Mouse (Mus musculus): ENCODE measurements around the gene Olfr680-ps1. TPM values are rescaled to one million over a fixed set of nuclear protein-coding genes. Genes with fewer than 3 reads are reported as not detected.
"Not testable (repeated sequence)": the region's sequence is repeated elsewhere in the genome, so short reads cannot be mapped to it uniquely, and the experiment has no call there.

Olfr680-ps1 gene
- polyA plus RNA-seq (2012; rRNA removed), result not detected in 2 replicates

DNA sequence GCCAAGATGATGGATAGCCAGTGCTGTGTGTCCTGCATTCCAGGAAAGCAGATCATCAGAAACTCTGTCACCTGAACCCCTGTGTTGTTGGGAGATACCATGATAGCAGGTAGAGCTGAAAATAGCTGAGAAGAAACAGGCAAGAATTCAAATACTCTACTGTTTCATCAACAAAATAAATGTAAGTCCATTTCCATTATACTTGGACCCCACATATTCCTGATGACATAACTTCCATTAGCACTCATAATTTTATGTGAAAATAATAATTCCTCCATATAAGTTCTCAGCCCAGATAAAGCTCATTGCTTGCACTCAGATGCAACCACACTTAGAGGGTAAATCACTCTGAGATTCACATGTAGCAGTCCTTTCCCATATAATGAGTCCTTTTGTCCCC, at the start of gene Olfr680-ps1:
TSS of gene Olfr680-ps1 (minus strand) at position 101 of the 400 bp plus-strand sequence.
- not testable (repeated sequence) for H3K4me1 ChIP-seq (ENCODE audit: control insufficient read depth, insufficient read depth, insufficient read length, low read length); H3K27me3 ChIP-seq (ENCODE audit: control insufficient read depth, insufficient read depth, low read length); H3K36me3 ChIP-seq (ENCODE audit: control insufficient read depth, insufficient read depth, low read length); H3K27ac ChIP-seq (ENCODE audit: insufficient read depth, low read depth, low read length); H3K4me3 ChIP-seq (ENCODE audit: low read depth, low read length)

DNA sequence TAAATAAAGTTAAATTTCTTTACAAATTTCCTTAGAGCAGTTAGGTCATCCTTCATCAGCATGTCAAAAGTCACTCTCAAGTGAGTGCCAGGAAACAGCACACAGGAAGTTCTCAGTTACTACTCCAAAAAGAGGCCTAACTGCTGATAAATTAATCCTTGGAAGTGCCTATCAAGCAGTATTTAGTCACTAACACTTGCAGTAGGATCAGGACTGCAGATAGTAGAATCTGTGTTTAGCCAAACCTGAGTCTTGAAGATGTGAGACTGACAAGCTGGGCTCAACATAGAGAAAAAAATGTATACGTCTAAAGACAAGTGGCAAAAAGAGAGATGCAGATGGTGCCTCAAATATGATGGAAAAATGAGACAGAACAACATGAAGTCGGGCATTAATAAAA, 48.7 kb upstream of the Olfr680-ps1 start:
- TF ChIP-seq POLR2A (IDR thresholded peaks at IDR 0.05; ENCODE audit: low read depth, low read length), result no peak
- no peaks in the 10 kb centered on the region for H3K27me3 ChIP-seq (ENCODE audit: control insufficient read depth, insufficient read depth, low read length)
- H3K4me3 ChIP-seq (ENCODE audit: low read depth, low read length), result no peak overlapping the region
- H3K36me3 ChIP-seq (ENCODE audit: control insufficient read depth, insufficient read depth, low read length), result no peaks in the 10 kb centered on the region
- no peak overlapping the region for H3K27ac ChIP-seq (ENCODE audit: insufficient read depth, low read depth, low read length)
- WGBS, result 72% methylated on average over 2 of the region's 2 CpGs
- H3K4me1 ChIP-seq (ENCODE audit: control insufficient read depth, insufficient read depth, insufficient read length, low read length), result no peaks in the 10 kb centered on the region

DNA sequence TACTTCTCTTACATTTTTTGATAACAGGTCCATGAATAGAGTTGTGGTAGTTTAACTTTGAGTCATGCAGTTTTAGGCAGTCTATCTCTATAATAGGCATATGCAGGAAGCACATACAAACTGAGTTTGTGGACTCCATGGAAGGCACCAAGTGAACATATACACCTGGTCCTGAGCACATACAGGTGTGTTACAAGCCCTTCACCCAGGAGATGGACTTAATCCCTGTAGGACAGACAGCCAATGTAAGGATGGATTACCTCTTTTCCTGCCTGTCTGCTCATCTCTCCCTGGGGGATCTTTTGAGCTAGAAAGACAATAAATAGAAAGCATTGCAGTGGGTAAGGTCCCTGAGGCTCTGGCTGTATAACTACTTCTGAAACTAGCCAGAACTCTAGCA, 23.9 kb upstream of the Olfr680-ps1 start, which contains the start of gene Olfr681:
TSS of gene Olfr681 (plus strand) at position 301 of the 400 bp plus-strand sequence.
- Histone ChIP-seq H3K27ac (ENCODE audit: insufficient read depth, low read depth, low read length) (no peak within 1 kb of the TSS), H3K4me1 (ENCODE audit: control insufficient read depth, insufficient read depth, insufficient read length, low read length) (no peaks in the 10 kb centered on the region), H3K36me3 (ENCODE audit: control insufficient read depth, insufficient read depth, low read length) (no peaks in the 10 kb centered on the region), H3K27me3 (ENCODE audit: control insufficient read depth, insufficient read depth, low read length) (no peaks in the 10 kb centered on the region), H3K4me3 (ENCODE audit: low read depth, low read length) (no peak within 1 kb of the TSS)
- TF ChIP-seq CTCF (IDR thresholded peaks at IDR 0.05; ENCODE audit: extremely low read depth, insufficient read length, insufficient replicate concordance, low read depth, low read length) (no peak), POLR2A (IDR thresholded peaks at IDR 0.05; ENCODE audit: low read depth, low read length) (no peak)

DNA sequence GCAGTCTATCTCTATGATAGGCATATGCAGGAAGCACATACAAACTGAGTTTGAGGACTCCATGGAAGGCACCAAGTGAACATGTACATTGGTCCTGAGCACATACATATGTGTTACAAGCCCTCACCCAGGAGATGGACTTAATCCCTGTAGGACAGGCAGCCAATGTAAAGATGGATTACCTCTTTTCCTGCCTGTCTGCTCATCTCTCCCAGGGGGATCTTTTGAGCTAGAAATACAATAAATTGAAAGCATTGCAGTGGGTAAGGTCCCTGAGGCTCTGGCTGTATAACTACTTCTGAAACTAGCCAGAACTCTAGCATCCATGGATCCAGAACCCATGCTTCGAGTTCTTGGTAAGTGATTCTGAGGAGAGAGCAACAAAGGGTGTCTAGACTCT, 11.7 kb downstream of the Olfr680-ps1 start, which contains the start of gene Olfr679:
TSS of gene Olfr679 (plus strand) at position 301 of the 400 bp plus-strand sequence.
- Histone ChIP-seq H3K4me1 (ENCODE audit: control insufficient read depth, insufficient read depth, insufficient read length, low read length) (no peaks in the 10 kb centered on the region), H3K27ac (ENCODE audit: insufficient read depth, low read depth, low read length) (no peak within 1 kb of the TSS), H3K36me3 (ENCODE audit: control insufficient read depth, insufficient read depth, low read length) (no peaks in the 10 kb centered on the region), H3K4me3 (ENCODE audit: low read depth, low read length) (no peak within 1 kb of the TSS), H3K27me3 (ENCODE audit: control insufficient read depth, insufficient read depth, low read length) (no peaks in the 10 kb centered on the region)
- TF ChIP-seq POLR2A (IDR thresholded peaks at IDR 0.05; ENCODE audit: low read depth, low read length) (no peak), CTCF (IDR thresholded peaks at IDR 0.05; ENCODE audit: extremely low read depth, insufficient read length, insufficient replicate concordance, low read depth, low read length) (no peak)
- 39% methylated on average over 1 of the region's 1 CpGs for WGBS

DNA sequence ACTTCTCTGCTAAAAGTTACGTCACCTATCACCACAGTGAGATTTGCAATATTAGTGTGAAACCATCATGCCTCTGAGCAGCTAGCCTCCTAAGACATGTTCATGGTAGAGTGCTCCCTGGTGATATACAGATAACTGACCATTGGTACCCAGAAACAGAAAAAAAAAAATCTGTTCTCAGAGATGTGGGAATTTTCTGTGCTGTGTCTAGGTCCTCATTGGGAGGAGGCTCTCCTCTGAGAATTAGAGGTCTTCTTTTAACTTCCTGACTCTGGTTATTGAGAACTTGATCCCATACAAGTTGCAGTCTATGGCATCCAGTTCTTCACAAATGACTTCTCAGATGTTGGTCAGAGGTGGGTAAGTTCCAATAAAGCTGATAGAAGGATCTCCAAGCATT, 28.4 kb downstream of the Olfr680-ps1 start, which contains the start of gene Olfr678:
TSS of gene Olfr678 (plus strand) at position 301 of the 400 bp plus-strand sequence.
- Histone ChIP-seq H3K27me3 (ENCODE audit: control insufficient read depth, insufficient read depth, low read length) (no peaks in the 10 kb centered on the region), H3K4me1 (ENCODE audit: control insufficient read depth, insufficient read depth, insufficient read length, low read length) (no peaks in the 10 kb centered on the region), H3K27ac (ENCODE audit: insufficient read depth, low read depth, low read length) (no peak within 1 kb of the TSS), H3K36me3 (ENCODE audit: control insufficient read depth, insufficient read depth, low read length) (no peaks in the 10 kb centered on the region), H3K4me3 (ENCODE audit: low read depth, low read length) (no peak within 1 kb of the TSS)
- no peak for TF ChIP-seq POLR2A (IDR thresholded peaks at IDR 0.05; ENCODE audit: low read depth, low read length)
- no peak for TF ChIP-seq CTCF (IDR thresholded peaks at IDR 0.05; ENCODE audit: extremely low read depth, insufficient read length, insufficient replicate concordance, low read depth, low read length)
- 85% methylated on average over 1 of the region's 1 CpGs for WGBS

DNA sequence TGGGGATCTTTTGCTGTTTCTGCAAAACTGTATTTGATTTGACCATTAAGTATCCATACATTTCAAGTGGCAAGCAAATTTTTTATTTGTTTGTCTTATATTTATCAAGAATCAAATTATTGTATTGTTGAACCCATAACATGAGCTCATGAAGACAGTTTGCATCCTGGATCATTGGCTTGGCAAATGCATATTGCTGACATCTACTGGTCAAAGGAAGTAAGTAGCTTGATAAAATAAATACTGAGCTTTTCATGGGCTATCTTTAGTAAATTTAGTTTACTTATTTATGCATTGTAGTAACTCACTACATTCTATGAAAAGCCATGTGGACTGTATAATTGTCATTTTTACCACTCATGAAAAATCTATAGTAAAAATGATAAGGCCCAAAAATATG, 33.7 kb downstream of the Olfr680-ps1 start:
- Histone ChIP-seq H3K4me1 (ENCODE audit: control insufficient read depth, insufficient read depth, insufficient read length, low read length) (no peaks in the 10 kb centered on the region), H3K27me3 (ENCODE audit: control insufficient read depth, insufficient read depth, low read length) (no peaks in the 10 kb centered on the region), H3K4me3 (ENCODE audit: low read depth, low read length) (no peak overlapping the region), H3K27ac (ENCODE audit: insufficient read depth, low read depth, low read length) (no peak overlapping the region), H3K36me3 (ENCODE audit: control insufficient read depth, insufficient read depth, low read length) (no peaks in the 10 kb centered on the region)
- TF ChIP-seq CTCF (IDR thresholded peaks at IDR 0.05; ENCODE audit: extremely low read depth, insufficient read length, insufficient replicate concordance, low read depth, low read length) (no peak), POLR2A (IDR thresholded peaks at IDR 0.05; ENCODE audit: low read depth, low read length) (no peak)

Other genes with a start within 250 kb of the Olfr680-ps1 start
- gene Usp17la, start 235.8 kb downstream of the Olfr680-ps1 start, polyA plus RNA-seq (2012; rRNA removed), result not detected in 2 replicates
- not detected in 2 replicates for gene Olfr665, start 214.8 kb downstream of the Olfr680-ps1 start, polyA plus RNA-seq (2012; rRNA removed)
- not detected in 2 replicates for gene Olfr666, start 196.9 kb downstream of the Olfr680-ps1 start, polyA plus RNA-seq (2012; rRNA removed)
- gene Olfr667, start 171.3 kb downstream of the Olfr680-ps1 start, polyA plus RNA-seq (2012; rRNA removed), result not detected in 2 replicates
- not detected in 2 replicates for gene Olfr668, start 164.8 kb downstream of the Olfr680-ps1 start, polyA plus RNA-seq (2012; rRNA removed)
- not detected in 2 replicates for gene Olfr669, start 158.6 kb downstream of the Olfr680-ps1 start, polyA plus RNA-seq (2012; rRNA removed)
- not detected in 2 replicates for gene Olfr670, start 130.2 kb downstream of the Olfr680-ps1 start, polyA plus RNA-seq (2012; rRNA removed)
- not detected in 2 replicates for gene Olfr671, start 113.7 kb downstream of the Olfr680-ps1 start, polyA plus RNA-seq (2012; rRNA removed)
- not detected in 2 replicates for gene Olfr672, start 90.8 kb downstream of the Olfr680-ps1 start, polyA plus RNA-seq (2012; rRNA removed)
- not detected in 2 replicates for gene Olfr675, start 64.4 kb downstream of the Olfr680-ps1 start, polyA plus RNA-seq (2012; rRNA removed)
- not detected in 2 replicates for gene Olfr676, start 60.1 kb downstream of the Olfr680-ps1 start, polyA plus RNA-seq (2012; rRNA removed)
- gene Olfr677, start 41.4 kb downstream of the Olfr680-ps1 start, polyA plus RNA-seq (2012; rRNA removed), result not detected in 2 replicates
- not detected in 2 replicates for gene Olfr678, start 28.3 kb downstream of the Olfr680-ps1 start, polyA plus RNA-seq (2012; rRNA removed)
- gene Olfr679, start 11.6 kb downstream of the Olfr680-ps1 start, polyA plus RNA-seq (2012; rRNA removed), result not detected in 2 replicates
- gene Olfr681, start 24.0 kb upstream of the Olfr680-ps1 start, polyA plus RNA-seq (2012; rRNA removed), result not detected in 2 replicates
- gene Olfr683, start 54.2 kb upstream of the Olfr680-ps1 start, polyA plus RNA-seq (2012; rRNA removed), result not detected in 2 replicates
- gene Olfr684, start 70.8 kb upstream of the Olfr680-ps1 start, polyA plus RNA-seq (2012; rRNA removed), result not detected in 2 replicates
- not detected in 2 replicates for gene Olfr685, start 93.2 kb upstream of the Olfr680-ps1 start, polyA plus RNA-seq (2012; rRNA removed)
- not detected in 2 replicates for gene Olfr686, start 114.7 kb upstream of the Olfr680-ps1 start, polyA plus RNA-seq (2012; rRNA removed)
- not detected in 2 replicates for gene Olfr688, start 195.3 kb upstream of the Olfr680-ps1 start, polyA plus RNA-seq (2012; rRNA removed)
- gene Olfr689, start 218.3 kb upstream of the Olfr680-ps1 start, polyA plus RNA-seq (2012; rRNA removed), result not detected in 2 replicates
- gene Olfr690, start 241.3 kb upstream of the Olfr680-ps1 start, polyA plus RNA-seq (2012; rRNA removed), result not detected in 2 replicates
- gene Olfr691, start 249.5 kb upstream of the Olfr680-ps1 start, polyA plus RNA-seq (2012; rRNA removed), result not detected in 2 replicates